Mouse (Mus musculus): ENCODE results near the gene Foxj2. TPM values are rescaled to one million over a fixed set of nuclear protein-coding genes. Genes with fewer than 3 reads are reported as not detected.

The Foxj2 gene
- 17.8 TPM in 2 replicates for total RNA-seq (2014; rRNA removed; ENCODE audit: low replicate concordance)
- 4.4 and 4.5 TPM in 2 replicates for polyA plus RNA-seq (2015; fragmentation: Nextera tagmentation; extraction: Ambion mirVana)

DNA sequence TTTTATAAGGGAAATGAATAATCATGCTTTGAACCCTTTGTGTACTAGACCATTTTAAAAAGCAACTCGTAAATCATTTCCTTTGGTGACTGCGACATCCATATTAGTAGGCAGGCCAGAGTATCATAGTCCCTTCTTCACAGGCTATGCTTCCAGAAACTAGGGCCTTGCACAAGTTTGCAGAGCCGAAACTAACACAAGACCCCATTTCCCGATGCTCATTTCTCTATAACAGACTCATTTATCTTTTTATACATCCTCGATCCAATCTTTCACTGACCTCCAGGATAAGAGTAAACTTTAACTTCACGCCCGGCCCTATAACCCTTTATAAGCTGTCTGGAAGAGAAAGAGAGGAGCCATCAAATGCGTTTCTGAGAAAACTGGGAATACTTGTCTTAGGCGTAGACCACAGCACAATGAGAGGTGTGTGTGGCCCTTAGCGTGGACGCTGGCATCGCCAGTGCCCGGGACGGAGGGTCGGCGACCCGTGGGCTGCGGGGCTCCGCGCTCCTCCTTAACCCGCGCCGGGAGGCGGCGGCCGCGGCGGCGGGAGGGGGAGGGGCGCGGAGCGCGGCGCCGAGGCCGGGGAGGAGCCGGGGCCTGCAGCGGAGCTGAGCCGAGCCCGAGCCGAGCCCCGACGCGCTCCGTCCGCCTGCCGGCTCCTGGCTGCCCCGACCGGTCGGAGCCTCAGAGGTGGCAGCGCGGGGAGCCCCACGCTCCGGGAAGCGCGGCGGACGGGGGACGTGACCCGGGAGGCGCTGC is at the start of gene Foxj2:
Gene Foxj2, plus strand, starts transcription at position 609 of the 765 bp plus-strand sequence.
- Histone ChIP-seq H3K9ac (replicated peaks; ENCODE audit: low read depth, low read length) (peak within 1 kb of the TSS; percentile 97), H3K4me3 (ENCODE audit: low read depth, low read length) (peak within 1 kb of the TSS; percentile 85), H3K27me3 (ENCODE audit: control insufficient read depth, insufficient read depth, low read length) (no peaks in the 10 kb centered on the region), H3K4me1 (ENCODE audit: control insufficient read depth, insufficient read depth) (peaks cover 24% of the 10 kb centered on the region), H3K27ac (ENCODE audit: low read depth) (peak within 1 kb of the TSS; percentile 91), H3K9me3 (replicated peaks; ENCODE audit: control insufficient read depth, low read length) (no peaks in the 10 kb centered on the region), H3K36me3 (replicated peaks; ENCODE audit: control insufficient read depth, insufficient read depth, low read length) (no peaks in the 10 kb centered on the region), H3K4me2 (ENCODE audit: low read depth, low read length) (peak within 1 kb of the TSS; percentile 84)
- under 1% methylated on average over 50 of the region's 61 CpGs for WGBS
- no peak for TF ChIP-seq EP300 (IDR thresholded peaks at IDR 0.05; ENCODE audit: low read depth)
- no peak for TF ChIP-seq CTCF (IDR thresholded peaks at IDR 0.05; ENCODE audit: low read depth)
- peak; percentile 90 for ATAC-seq (ENCODE audit: insufficient read depth, low read depth)
- DNase-seq (ENCODE audit: low spot score), result peak; percentile 45

DNA sequence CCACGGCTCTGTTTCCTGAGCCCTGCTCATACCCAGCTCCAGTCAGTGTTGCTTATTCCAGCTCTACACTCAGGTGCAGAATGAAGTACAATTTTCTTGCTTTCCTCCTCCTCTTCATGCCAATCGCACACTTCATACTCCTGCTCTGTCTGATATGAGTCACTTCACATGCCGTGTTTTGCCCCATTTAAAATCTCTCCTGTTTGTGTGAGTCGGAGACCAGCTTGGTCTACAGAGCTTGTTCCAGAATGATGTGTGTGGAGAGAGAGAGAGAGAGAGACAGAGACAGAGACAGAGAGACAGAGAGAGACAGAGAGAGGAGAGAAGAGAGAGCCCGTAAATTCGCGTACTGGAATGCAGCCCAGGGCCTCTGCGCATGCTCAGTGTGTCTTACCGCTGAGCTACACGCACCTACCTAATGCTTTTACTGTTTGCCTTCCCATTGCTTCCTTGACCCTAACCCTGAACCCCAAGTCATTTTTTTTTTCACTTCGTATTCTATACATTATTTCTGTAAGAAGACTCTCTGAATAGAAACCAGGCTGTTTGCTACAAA is 48.9 kb upstream of the Foxj2 start:
- H3K4me3 ChIP-seq (ENCODE audit: low read depth, low read length), result no peak overlapping the region
- 0 out of 2 replicates have a peak, but pooled peaks cover 2% of the 10 kb centered on the region for H3K27me3 ChIP-seq (ENCODE audit: control insufficient read depth, insufficient read depth, low read length)
- no peak for TF ChIP-seq EP300 (IDR thresholded peaks at IDR 0.05; ENCODE audit: low read depth)
- TF ChIP-seq CTCF (IDR thresholded peaks at IDR 0.05; ENCODE audit: low read depth), result no peak
- H3K4me2 ChIP-seq (ENCODE audit: low read depth, low read length), result no peak overlapping the region
- 86% methylated on average over 11 of the region's 11 CpGs for WGBS
- no peak overlapping the region for H3K9ac ChIP-seq (replicated peaks; ENCODE audit: low read depth, low read length)
- no peaks in the 10 kb centered on the region for H3K9me3 ChIP-seq (replicated peaks; ENCODE audit: control insufficient read depth, low read length)
- no peak overlapping the region for H3K27ac ChIP-seq (ENCODE audit: low read depth)
- no peak for ATAC-seq (ENCODE audit: insufficient read depth, low read depth)
- H3K4me1 ChIP-seq (ENCODE audit: control insufficient read depth, insufficient read depth), result no peaks in the 10 kb centered on the region
- H3K36me3 ChIP-seq (replicated peaks; ENCODE audit: control insufficient read depth, insufficient read depth, low read length), result no peaks in the 10 kb centered on the region
- DNase-seq (ENCODE audit: low spot score), result no peak

DNA sequence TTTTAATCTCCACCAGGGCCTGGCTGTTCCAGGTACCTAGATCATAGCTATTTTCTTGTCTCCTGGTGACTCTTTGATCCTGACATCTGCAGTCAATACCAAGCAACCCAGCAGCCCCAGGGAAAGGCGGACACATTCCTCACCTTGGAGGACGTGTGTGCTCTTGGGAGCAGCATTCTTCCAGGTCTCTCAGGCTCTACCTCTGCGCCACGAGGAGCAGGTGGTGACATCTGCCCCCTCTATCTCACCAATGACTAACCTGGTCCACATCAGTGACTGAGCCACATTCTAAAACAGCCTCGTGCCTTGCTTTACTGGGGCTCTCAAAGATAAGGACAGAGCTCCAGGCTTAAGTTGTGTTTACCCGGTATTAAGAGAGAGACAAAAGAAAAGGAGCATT is 47.0 kb upstream of the Foxj2 start:
- no peaks in the 10 kb centered on the region for H3K27me3 ChIP-seq (ENCODE audit: control insufficient read depth, insufficient read depth, low read length)
- no peaks in the 10 kb centered on the region for H3K4me1 ChIP-seq (ENCODE audit: control insufficient read depth, insufficient read depth)
- ATAC-seq (ENCODE audit: insufficient read depth, low read depth), result no peak
- no peak overlapping the region for H3K4me3 ChIP-seq (ENCODE audit: low read depth, low read length)
- no peak overlapping the region for H3K27ac ChIP-seq (ENCODE audit: low read depth)
- 38% methylated on average over 6 of the region's 6 CpGs for WGBS
- no peak overlapping the region for H3K9ac ChIP-seq (replicated peaks; ENCODE audit: low read depth, low read length)
- no peaks in the 10 kb centered on the region for H3K9me3 ChIP-seq (replicated peaks; ENCODE audit: control insufficient read depth, low read length)
- no peak for DNase-seq (ENCODE audit: low spot score)
- no peak overlapping the region for H3K4me2 ChIP-seq (ENCODE audit: low read depth, low read length)
- no peaks in the 10 kb centered on the region for H3K36me3 ChIP-seq (replicated peaks; ENCODE audit: control insufficient read depth, insufficient read depth, low read length)
- TF ChIP-seq CTCF (IDR thresholded peaks at IDR 0.05; ENCODE audit: low read depth) (no peak), EP300 (IDR thresholded peaks at IDR 0.05; ENCODE audit: low read depth) (no peak)

DNA sequence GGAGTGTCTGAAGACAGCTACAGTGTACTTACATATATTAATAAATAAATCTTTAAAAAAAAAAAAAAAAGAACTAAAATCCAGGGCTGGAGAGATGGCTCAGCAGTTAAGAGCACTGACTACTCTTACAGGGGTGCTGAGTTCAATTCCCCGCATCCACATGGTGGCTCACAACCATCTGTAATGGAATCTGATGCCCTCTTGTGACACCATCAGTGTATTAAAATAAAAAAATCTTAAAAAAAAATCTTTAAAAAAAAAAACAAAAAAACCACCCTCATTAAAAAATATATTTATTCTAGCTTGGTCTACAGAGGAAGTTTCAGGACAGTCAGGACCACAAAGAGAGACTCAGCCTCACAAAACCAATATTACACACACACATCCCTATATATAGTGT is 45.4 kb upstream of the Foxj2 start:
- ATAC-seq (ENCODE audit: insufficient read depth, low read depth), result no peak
- TF ChIP-seq EP300 (IDR thresholded peaks at IDR 0.05; ENCODE audit: low read depth), result no peak
- no peak for TF ChIP-seq CTCF (IDR thresholded peaks at IDR 0.05; ENCODE audit: low read depth)
- WGBS, result 86% methylated on average over 1 of the region's 1 CpGs

DNA sequence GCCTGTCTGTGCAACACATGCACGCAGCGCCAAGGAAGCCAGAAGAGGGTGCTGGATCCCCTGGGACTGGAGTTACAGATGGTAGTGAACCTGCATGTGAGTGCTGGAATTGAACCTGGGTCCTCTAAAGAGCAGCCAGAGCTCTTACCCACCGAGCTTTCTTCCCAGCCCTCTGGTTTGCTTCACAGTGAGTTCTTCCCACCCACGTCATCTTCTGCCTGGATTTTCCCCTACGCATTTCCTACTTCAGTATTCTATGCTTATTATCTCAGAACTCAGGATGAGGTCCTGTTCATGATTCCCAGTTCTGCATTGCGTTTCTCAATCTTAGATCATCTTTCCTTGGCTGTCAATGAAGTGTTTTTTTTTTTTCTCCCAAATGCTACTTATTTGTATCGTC is 43.7 kb upstream of the Foxj2 start:
- H3K27me3 ChIP-seq (ENCODE audit: control insufficient read depth, insufficient read depth, low read length), result no peaks in the 10 kb centered on the region
- H3K9ac ChIP-seq (replicated peaks; ENCODE audit: low read depth, low read length), result no peak overlapping the region
- ATAC-seq (ENCODE audit: insufficient read depth, low read depth), result no peak
- TF ChIP-seq CTCF (IDR thresholded peaks at IDR 0.05; ENCODE audit: low read depth), result no peak
- H3K4me1 ChIP-seq (ENCODE audit: control insufficient read depth, insufficient read depth), result no peaks in the 10 kb centered on the region
- H3K27ac ChIP-seq (ENCODE audit: low read depth), result no peak overlapping the region
- no peak for DNase-seq (ENCODE audit: low spot score)
- H3K4me3 ChIP-seq (ENCODE audit: low read depth, low read length), result no peak overlapping the region
- 78% methylated on average over 7 of the region's 7 CpGs for WGBS
- H3K4me2 ChIP-seq (ENCODE audit: low read depth, low read length), result no peak overlapping the region
- no peaks in the 10 kb centered on the region for H3K36me3 ChIP-seq (replicated peaks; ENCODE audit: control insufficient read depth, insufficient read depth, low read length)
- no peaks in the 10 kb centered on the region for H3K9me3 ChIP-seq (replicated peaks; ENCODE audit: control insufficient read depth, low read length)

More for the DNA sequence above, 45.4 kb upstream of the Foxj2 start:
- Histone ChIP-seq H3K9ac (replicated peaks; ENCODE audit: low read depth, low read length) (no peak overlapping the region), H3K27me3 (ENCODE audit: control insufficient read depth, insufficient read depth, low read length) (no peaks in the 10 kb centered on the region), H3K9me3 (replicated peaks; ENCODE audit: control insufficient read depth, low read length) (no peaks in the 10 kb centered on the region), H3K4me3 (ENCODE audit: low read depth, low read length) (no peak overlapping the region), H3K27ac (ENCODE audit: low read depth) (no peak overlapping the region), H3K4me1 (ENCODE audit: control insufficient read depth, insufficient read depth) (no peaks in the 10 kb centered on the region), H3K4me2 (ENCODE audit: low read depth, low read length) (no peak overlapping the region), H3K36me3 (replicated peaks; ENCODE audit: control insufficient read depth, insufficient read depth, low read length) (no peaks in the 10 kb centered on the region)
- no peak for DNase-seq (ENCODE audit: low spot score)
